Mouse (Mus musculus) heart, embryonic 12.5 days (tissue): ENCODE measurements around the gene Ces2a. TPM values are rescaled to one million over a fixed set of nuclear protein-coding genes. Genes with fewer than 3 reads are reported as not detected.

Experiments used
- ATAC-seq: fragments of 200-750 bp; cut with Nextera tagmentation; 2 replicates; pipeline ENCODE4 v1.8.0; 2017; ENCODE audit warnings: moderate TSS enrichment, moderate library complexity; ENCODE audit not compliant: insufficient number of reproducible peaks, low FRiP score
- H3K27ac ChIP-seq: fragments of 300-500 bp; sonication (generic); 2 replicates; pipeline ENCODE4 v1.5.1; 2016; ENCODE audit warnings: mild to moderate bottlenecking, moderate library complexity; ENCODE audit not compliant: poor library complexity, severe bottlenecking
- H3K27me3 ChIP-seq: fragments of 300-500 bp; sonication (generic); replicated peaks from 2 replicates; pipeline ENCODE4 v1.6.1; 2016; ENCODE audit warnings: mild to moderate bottlenecking, moderate library complexity
- H3K36me3 ChIP-seq: fragments of 300-500 bp; sonication (generic); 2 replicates; pipeline ENCODE4 v1.6.1; 2016; ENCODE audit warnings: mild to moderate bottlenecking, moderate library complexity
- H3K4me1 ChIP-seq: fragments of 300-500 bp; sonication (generic); replicated peaks from 2 replicates; pipeline ENCODE4 v1.6.1; 2016; ENCODE audit warnings: mild to moderate bottlenecking
- H3K4me2 ChIP-seq: fragments of 300-500 bp; sonication (generic); 2 replicates; pipeline ENCODE4 v1.6.1; 2016; ENCODE audit warnings: mild to moderate bottlenecking, moderate library complexity
- H3K4me3 ChIP-seq: fragments of 300-500 bp; sonication (generic); 2 replicates; pipeline ENCODE4 v1.5.1; 2016; ENCODE audit warnings: mild to moderate bottlenecking
- H3K9ac ChIP-seq: fragments of 300-500 bp; sonication (generic); 2 replicates; pipeline ENCODE4 v1.6.1; 2016; ENCODE audit warnings: mild to moderate bottlenecking, moderate library complexity
- H3K9me3 ChIP-seq: fragments of 300-500 bp; sonication (generic); replicated peaks from 2 replicates; pipeline ENCODE4 v1.6.1; 2016; ENCODE audit warnings: mild to moderate bottlenecking, moderate library complexity
- WGBS: fragments of 180-500 bp; shearing (Covaris S2); methylation state at CpG from one replicate; pipeline ENCODE4 v1.1.7; 2016; 5-methylcytosine and 5-hydroxymethylcytosine counted together
- microRNA-seq: library from miRNA; unstranded; fragments of <30 nt; microRNA quantifications from one replicate; pipeline ENCODE4, GENCODE M21; 2017
- polyA plus RNA-seq: library from polyadenylated mRNA; unstranded; fragments of >200 nt; fragmentation: Nextera tagmentation; extraction: Ambion mirVana; gene quantifications from 2 replicates; pipeline ENCODE4 v1.2.1, GENCODE M21; 2016

Gene Ces2a
- polyA plus RNA-seq, 1 experiment from 2014 or later, result not detected

GRCm38 (mm10) chr8:104761126-104761525 lies 27.3 kb downstream of the Ces2a start:
- no peaks in the 10 kb centered on the region for H3K4me1 ChIP-seq
- no peak overlapping the region for H3K9ac ChIP-seq
- ATAC-seq, result no peak
- no peaks in the 10 kb centered on the region for H3K36me3 ChIP-seq
- no peak overlapping the region for H3K4me3 ChIP-seq
- WGBS, result 64% methylated on average over 4 of the region's 4 CpGs
- no peak overlapping the region for H3K4me2 ChIP-seq
- no peak overlapping the region for H3K27ac ChIP-seq
- H3K27me3 ChIP-seq, result no peaks in the 10 kb centered on the region
- 0 out of 2 replicates have a peak, but pooled peaks cover 3% of the 10 kb centered on the region for H3K9me3 ChIP-seq

- Histone ChIP-seq H3K4me3 (no peak overlapping the region), H3K27me3 (no peaks in the 10 kb centered on the region), H3K4me2 (no peak overlapping the region), H3K4me1 (no peaks in the 10 kb centered on the region), H3K9ac (no peak overlapping the region), H3K27ac (no peak overlapping the region), H3K36me3 (no peaks in the 10 kb centered on the region), H3K9me3 (no peaks in the 10 kb centered on the region)
- WGBS, result 57% methylated on average over 4 of the region's 4 CpGs
- ATAC-seq, result no peak
Measured at GRCm38 (mm10) chr8:104766485-104766884, 32.7 kb downstream of the Ces2a start.

- H3K36me3 ChIP-seq, result no peaks in the 10 kb centered on the region
- no peak overlapping the region for H3K4me2 ChIP-seq
- no peak overlapping the region for H3K9ac ChIP-seq
- no peak overlapping the region for H3K27ac ChIP-seq
- H3K4me1 ChIP-seq, result no peaks in the 10 kb centered on the region
- no peak overlapping the region for H3K4me3 ChIP-seq
- H3K27me3 ChIP-seq, result no peaks in the 10 kb centered on the region
- 80% methylated on average over 3 of the region's 3 CpGs for WGBS
- no peak for ATAC-seq
- no peaks in the 10 kb centered on the region for H3K9me3 ChIP-seq
Measured at GRCm38 (mm10) chr8:104770365-104770764, 36.6 kb downstream of the Ces2a start.

GRCm38 (mm10) chr8:104787049-104787448 lies 53.2 kb downstream of the Ces2a start:
- H3K4me3 ChIP-seq, result no peak overlapping the region

GRCm38 (mm10) chr8:104788929-104789328 lies 55.1 kb downstream of the Ces2a start:
- Histone ChIP-seq H3K4me1 (no peaks in the 10 kb centered on the region), H3K9ac (no peak overlapping the region), H3K27me3 (no peaks in the 10 kb centered on the region), H3K27ac (no peak overlapping the region), H3K4me3 (no peak overlapping the region), H3K36me3 (no peaks in the 10 kb centered on the region), H3K9me3 (peaks cover 1% of the 10 kb centered on the region; the same call in 1 of the 2 replicates), H3K4me2 (no peak overlapping the region)
- 70% methylated on average over 2 of the region's 2 CpGs for WGBS
- ATAC-seq, result no peak

More at GRCm38 (mm10) chr8:104787049-104787448, 53.2 kb downstream of the Ces2a start:
- Histone ChIP-seq H3K27me3 (no peaks in the 10 kb centered on the region), H3K9ac (no peak overlapping the region), H3K4me2 (no peak overlapping the region), H3K9me3 (peaks cover 6% of the 10 kb centered on the region; the same call in 1 of the 2 replicates), H3K27ac (no peak overlapping the region), H3K4me1 (no peaks in the 10 kb centered on the region), H3K36me3 (no peaks in the 10 kb centered on the region)
- ATAC-seq, result no peak
- WGBS, result 58% methylated on average over 1 of the region's 1 CpGs

- H3K9me3 ChIP-seq, result no peaks in the 10 kb centered on the region
- no peaks in the 10 kb centered on the region for H3K27me3 ChIP-seq
- 41% methylated on average over 3 of the region's 3 CpGs for WGBS
- no peak overlapping the region for H3K9ac ChIP-seq
- no peak overlapping the region for H3K4me3 ChIP-seq
- no peaks in the 10 kb centered on the region for H3K4me1 ChIP-seq
- H3K27ac ChIP-seq, result no peak overlapping the region
- H3K4me2 ChIP-seq, result no peak overlapping the region
- ATAC-seq, result no peak
- no peaks in the 10 kb centered on the region for H3K36me3 ChIP-seq
Measured at GRCm38 (mm10) chr8:104789886-104790680, 56.3 kb downstream of the Ces2a start.

Small RNA genes lying within 50 kb of the gene (microRNA-seq; reads per million reads assigned to microRNA genes)
- gene Gm44328, result not detected

Other genes with a start within 250 kb of the Ces2a start
- gene Terb1, start 224.1 kb upstream of the Ces2a start, polyA plus RNA-seq, result 0.10 and 0.15 TPM in 2 replicates
- 77.0 and 81.0 TPM in 2 replicates for gene Nae1, start 199.4 kb upstream of the Ces2a start, polyA plus RNA-seq
- 0.78 and 0.91 TPM in 2 replicates for gene Car7, start 199.3 kb upstream of the Ces2a start, polyA plus RNA-seq
- 8.6 and 9.0 TPM in 2 replicates for gene Pdp2, start 142.6 kb upstream of the Ces2a start, polyA plus RNA-seq
- gene Cdh16, start 109.6 kb upstream of the Ces2a start, polyA plus RNA-seq, result 16.1 and 18.6 TPM in 2 replicates
- 299 and 301 TPM in 2 replicates for gene Rrad, start 102.7 kb upstream of the Ces2a start, polyA plus RNA-seq
- 187 and 195 TPM in 2 replicates for gene Ciao2b, start 92.0 kb upstream of the Ces2a start, polyA plus RNA-seq
- not detected in 2 replicates for gene Ces2b, start 97.6 kb downstream of the Ces2a start, polyA plus RNA-seq
- not detected in 2 replicates for gene Ces2c, start 113.1 kb downstream of the Ces2a start, polyA plus RNA-seq
- gene Ces2e, start 192.3 kb downstream of the Ces2a start, polyA plus RNA-seq, result not detected in 2 replicates
- not detected in 2 replicates for gene Ces2f, start 213.4 kb downstream of the Ces2a start, polyA plus RNA-seq
- gene Ces2g, start 227.7 kb downstream of the Ces2a start, polyA plus RNA-seq, result 1.0 and 1.4 TPM in 2 replicates